Mouse (Mus musculus) layer of hippocampus, adult 6 months (tissue): ENCODE measurements around the gene Gm10720. TPM values are rescaled to one million over a fixed set of nuclear protein-coding genes. Genes with fewer than 3 reads are reported as not detected.

Experiments
- long read RNA-seq, 2 experiments: library from polyadenylated mRNA; unstranded; transcript quantifications; one replicate each; pipeline ENCODE4 v2.0.0; 2019 to 2020
- microRNA-seq: library from miRNA; unstranded; fragments of <30 nt; microRNA quantifications from one replicate; pipeline ENCODE4 v1.2.0, GENCODE M21; 2020
- polyA plus RNA-seq: library from polyadenylated mRNA; unstranded; fragments of <200 nt; fragmentation: Nextera tagmentation; gene quantifications from 2 replicates; pipeline ENCODE4 v1.2.3, GENCODE M21; 2021

The Gm10720 gene
- not detected in 2 replicates for polyA plus RNA-seq
- long read RNA-seq, experiment 1, result 0 reads
- long read RNA-seq, experiment 2, result 0 reads

GRCm38 (mm10) chr9:3015354-3015753 is at the start of gene Gm10720:
TSS of gene Gm10720 (plus strand) at chr9:3015654.

GRCm38 (mm10) chr9:3000445-3000972 is 14.9 kb upstream of the Gm10720 start, which contains the start of gene Gm10722:
TSS of gene Gm10722 (plus strand) at chr9:3000922.

GRCm38 (mm10) chr9:3002794-3003396 is 12.6 kb upstream of the Gm10720 start, which contains the start of gene Gm11168:
TSS of gene Gm11168 (plus strand) at chr9:3003346.

GRCm38 (mm10) chr9:3012733-3013279 is 2.6 kb upstream of the Gm10720 start, which contains the start of gene Gm10721:
TSS of gene Gm10721 (plus strand) at chr9:3013140.

GRCm38 (mm10) chr9:3017108-3017507 is 1.7 kb downstream of the Gm10720 start, which contains the start of gene Gm10719:
TSS of gene Gm10719 (plus strand) at chr9:3017408.

GRCm38 (mm10) chr9:3023312-3023984 is 8.0 kb downstream of the Gm10720 start, which contains the start of gene Gm10718:
TSS of gene Gm10718 (plus strand) at chr9:3023547.

GRCm38 (mm10) chr9:3024912-3025467 is 9.5 kb downstream of the Gm10720 start, which contains the start of gene Gm10717:
TSS of gene Gm10717 (plus strand) at chr9:3025417.

GRCm38 (mm10) chr9:3034299-3034698 is 18.8 kb downstream of the Gm10720 start, which contains the start of gene Gm17535:
TSS of gene Gm17535 (plus strand) at chr9:3034599.

GRCm38 (mm10) chr9:3036577-3036976 is 21.1 kb downstream of the Gm10720 start, which contains the start of gene Gm10715:
TSS of gene Gm10715 (plus strand) at chr9:3036877.

Small RNA genes within 50 kb of the gene (microRNA-seq; reads per million reads assigned to microRNA genes)
- gene Mir101c, result not detected

Other genes starting within 250 kb of the Gm10720 start
- gene Gm10722, start 14.7 kb upstream of the Gm10720 start, polyA plus RNA-seq, result not detected in 2 replicates
- not detected in 2 replicates for gene Gm11168, start 12.3 kb upstream of the Gm10720 start, polyA plus RNA-seq
- not detected in 2 replicates for gene Gm10721, start 2.5 kb upstream of the Gm10720 start, polyA plus RNA-seq
- gene Gm10719, start 1.8 kb downstream of the Gm10720 start, polyA plus RNA-seq, result not detected in 2 replicates
- gene Gm10718, start 7.9 kb downstream of the Gm10720 start, polyA plus RNA-seq, result not detected in 2 replicates
- not detected in 2 replicates for gene Gm10717, start 9.8 kb downstream of the Gm10720 start, polyA plus RNA-seq
- gene Gm17535, start 18.9 kb downstream of the Gm10720 start, polyA plus RNA-seq, result not detected in 2 replicates
- gene Gm10715, start 21.2 kb downstream of the Gm10720 start, polyA plus RNA-seq, result not detected in 2 replicates